Mouse (Mus musculus): ENCODE measurements around the gene Olfr874. TPM values are rescaled to one million over a fixed set of nuclear protein-coding genes. Genes with fewer than 3 reads are reported as not detected.
"Not testable (repeated sequence)": the region's sequence is repeated elsewhere in the genome, so short reads cannot be mapped to it uniquely, and the experiment has no call there.

Gene Olfr874
- not detected in 2 replicates for polyA plus RNA-seq (2015; fragmentation: Nextera tagmentation; extraction: Ambion mirVana)

DNA sequence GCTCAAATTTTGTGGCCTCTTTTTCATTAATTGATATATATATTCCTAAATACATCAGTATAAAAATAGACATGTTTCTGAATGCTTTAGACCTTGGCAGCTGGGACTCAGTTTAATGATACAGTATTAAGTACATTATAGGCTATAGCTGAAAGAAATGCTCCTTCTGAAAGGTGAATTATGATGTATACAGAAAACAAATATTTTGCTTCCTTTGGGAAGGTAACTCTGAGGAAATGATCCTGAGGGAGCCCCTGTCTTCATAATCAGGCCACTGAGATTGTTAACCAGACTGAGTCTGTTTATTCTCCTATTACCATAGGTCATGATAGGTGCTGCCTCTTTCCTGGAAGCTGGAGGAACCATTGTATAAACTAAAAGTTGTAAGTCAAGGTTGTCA is at the start of gene Olfr874:
Olfr874 (plus strand) TSS at position 301 of the 400 bp plus-strand sequence.
- H3K36me3 ChIP-seq = no peaks in the 10 kb centered on the region
- H3K27ac ChIP-seq = no peak within 1 kb of the TSS
- no peak within 1 kb of the TSS for H3K9ac ChIP-seq (replicated peaks)
- H3K9me3 ChIP-seq = no peaks in the 10 kb centered on the region
- no peak for ATAC-seq
- H3K27me3 ChIP-seq = no peaks in the 10 kb centered on the region
- H3K4me2 ChIP-seq (replicated peaks) = no peak within 1 kb of the TSS
- no peaks in the 10 kb centered on the region for H3K4me1 ChIP-seq (replicated peaks)
- no peak within 1 kb of the TSS for H3K4me3 ChIP-seq (replicated peaks)

- no peaks in the 10 kb centered on the region for H3K4me1 ChIP-seq (replicated peaks)
- no peak within 1 kb of the TSS for H3K9ac ChIP-seq (replicated peaks)
- H3K27ac ChIP-seq = no peak within 1 kb of the TSS
- H3K36me3 ChIP-seq = no peaks in the 10 kb centered on the region
- H3K9me3 ChIP-seq = no peaks in the 10 kb centered on the region
- no peak within 1 kb of the TSS for H3K4me3 ChIP-seq (replicated peaks)
- H3K4me2 ChIP-seq (replicated peaks) = no peak within 1 kb of the TSS
- 89% methylated on average over 1 of the region's 1 CpGs for WGBS
- H3K27me3 ChIP-seq = no peaks in the 10 kb centered on the region
- no peak for ATAC-seq
Observed at GRCm38 (mm10) chr9:37716150-37716549, 28.8 kb upstream of the Olfr874 start, which contains the start of gene Olfr160. TSS of gene Olfr160 (minus strand) at chr9:37716250.

- H3K36me3 ChIP-seq = no peaks in the 10 kb centered on the region
- no peaks in the 10 kb centered on the region for H3K4me1 ChIP-seq (replicated peaks)
- no peak for ATAC-seq
- no peaks in the 10 kb centered on the region for H3K27me3 ChIP-seq
- WGBS = 98% methylated on average over 1 of the region's 1 CpGs
- H3K9ac ChIP-seq (replicated peaks) = no peak overlapping the region
- no peak overlapping the region for H3K27ac ChIP-seq
- no peak overlapping the region for H3K4me2 ChIP-seq (replicated peaks)
- H3K9me3 ChIP-seq = no peaks in the 10 kb centered on the region
- H3K4me3 ChIP-seq (replicated peaks) = no peak overlapping the region
Observed at GRCm38 (mm10) chr9:37734310-37734709, 10.6 kb upstream of the Olfr874 start.

DNA sequence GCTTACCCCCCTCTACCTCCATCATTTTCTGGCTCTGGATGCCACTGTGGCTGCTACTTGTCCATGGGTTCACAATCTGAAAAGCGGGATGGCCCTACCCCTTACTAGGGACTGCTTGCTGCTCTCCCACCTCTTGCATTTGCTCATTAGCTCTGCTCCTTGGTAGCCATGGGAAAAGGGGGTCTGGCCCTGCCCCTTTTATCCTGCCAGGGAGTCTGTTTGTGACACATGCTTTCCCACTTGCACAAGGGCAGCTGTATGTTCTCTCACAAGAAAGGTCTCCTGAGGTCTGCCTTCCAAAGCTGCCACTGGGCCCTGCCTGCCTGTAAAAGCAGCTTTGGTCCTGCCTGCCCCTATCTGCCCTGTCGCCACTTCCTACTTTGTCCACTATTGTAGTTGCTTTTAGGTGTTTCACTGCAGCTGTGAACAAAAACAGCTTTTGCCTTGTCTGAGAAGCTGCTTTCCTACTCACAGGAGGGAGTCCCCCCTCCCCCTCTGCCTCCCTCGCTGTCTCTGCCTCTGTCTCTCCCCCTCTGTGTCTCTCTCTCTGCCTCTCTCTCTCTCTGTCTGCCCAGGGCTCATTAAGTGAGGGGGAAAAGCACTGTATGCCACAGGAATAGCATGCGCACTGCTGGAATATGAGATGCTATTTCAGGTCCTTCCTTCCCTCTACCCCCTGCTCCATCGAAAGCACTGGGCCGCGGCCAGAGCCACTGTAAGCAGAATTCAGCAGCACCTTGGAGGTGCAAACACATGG is 5.6 kb downstream of the Olfr874 start:
- peak overlapping the region; percentile 18; the same call in 1 of the 2 replicates for H3K4me2 ChIP-seq (replicated peaks)

DNA sequence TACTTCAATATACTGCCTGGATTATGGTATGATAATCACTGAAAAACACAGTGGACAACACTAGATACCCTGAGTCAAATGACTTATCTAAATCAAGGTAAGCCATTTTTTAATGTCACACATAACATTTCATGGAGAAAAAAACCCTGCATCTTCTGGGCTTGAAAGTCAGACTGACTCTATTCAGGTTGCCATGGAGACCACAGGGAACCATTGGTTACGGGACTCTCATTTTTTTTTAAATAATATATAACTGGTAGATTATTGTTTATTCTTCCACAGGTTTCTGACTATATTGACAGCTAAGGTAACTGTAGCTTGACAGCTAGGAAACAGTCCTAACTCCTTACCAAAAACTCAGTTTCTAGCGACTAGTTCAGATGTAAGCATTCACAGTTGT is 6.6 kb downstream of the Olfr874 start:
- no peak overlapping the region for H3K27ac ChIP-seq
- WGBS = 53% methylated on average over 2 of the region's 2 CpGs
- ATAC-seq = no peak
- no peaks in the 10 kb centered on the region for H3K27me3 ChIP-seq
- peaks cover 15% of the 10 kb centered on the region for H3K4me1 ChIP-seq (replicated peaks)
- no peak overlapping the region for H3K9ac ChIP-seq (replicated peaks)
- no peak overlapping the region for H3K4me3 ChIP-seq (replicated peaks)
- H3K36me3 ChIP-seq = no peaks in the 10 kb centered on the region
- no peaks in the 10 kb centered on the region for H3K9me3 ChIP-seq
- H3K4me2 ChIP-seq (replicated peaks) = no peak overlapping the region

More for the DNA sequence above, 5.6 kb downstream of the Olfr874 start:
- 24% methylated on average over 7 of the region's 7 CpGs for WGBS
- H3K27me3 ChIP-seq = no peaks in the 10 kb centered on the region
- H3K27ac ChIP-seq = peak overlapping the region; percentile 45
- no peak overlapping the region for H3K4me3 ChIP-seq (replicated peaks)
- no peaks in the 10 kb centered on the region for H3K9me3 ChIP-seq
- ATAC-seq = peak; percentile 84
- H3K9ac ChIP-seq (replicated peaks) = no peak overlapping the region
- no peaks in the 10 kb centered on the region for H3K36me3 ChIP-seq
- peaks cover 15% of the 10 kb centered on the region for H3K4me1 ChIP-seq (replicated peaks)

GRCm38 (mm10) chr9:37752006-37752405 is 7.1 kb downstream of the Olfr874 start:
- Histone ChIP-seq H3K9ac (replicated peaks) (no peak overlapping the region), H3K27me3 (no peaks in the 10 kb centered on the region), H3K36me3 (no peaks in the 10 kb centered on the region), H3K27ac (no peak overlapping the region), H3K9me3 (no peaks in the 10 kb centered on the region), H3K4me1 (replicated peaks) (peaks cover 15% of the 10 kb centered on the region), H3K4me2 (replicated peaks) (no peak overlapping the region), H3K4me3 (replicated peaks) (no peak overlapping the region)
- WGBS = 69% methylated on average over 4 of the region's 4 CpGs
- ATAC-seq = no peak

DNA sequence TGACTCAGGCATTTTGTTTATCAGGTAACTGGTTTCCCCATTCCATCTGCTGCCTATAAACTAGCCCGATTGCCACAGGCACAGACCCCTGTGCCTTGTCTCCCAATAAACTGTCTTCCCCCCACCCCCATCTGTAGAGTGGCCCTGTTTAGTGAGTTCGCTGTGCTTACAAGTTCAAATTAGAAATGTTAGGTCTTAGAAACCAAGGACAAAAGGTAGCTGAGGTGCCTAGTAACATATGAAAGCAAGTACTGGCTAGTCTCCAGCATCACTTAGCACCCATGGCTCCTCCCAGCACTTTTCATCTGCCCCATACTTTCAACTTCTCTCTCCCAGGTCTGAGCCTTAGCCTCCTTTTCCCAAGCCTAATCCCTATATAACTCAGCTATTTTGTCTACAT is 16.8 kb downstream of the Olfr874 start:
- 77% methylated on average over 2 of the region's 2 CpGs for WGBS
- H3K9me3 ChIP-seq = no peaks in the 10 kb centered on the region
- H3K4me1 ChIP-seq (replicated peaks) = no peaks in the 10 kb centered on the region
- no peaks in the 10 kb centered on the region for H3K27me3 ChIP-seq
- no peak overlapping the region for H3K4me2 ChIP-seq (replicated peaks)
- H3K4me3 ChIP-seq (replicated peaks) = no peak overlapping the region
- no peak overlapping the region for H3K27ac ChIP-seq
- H3K9ac ChIP-seq (replicated peaks) = no peak overlapping the region
- no peak for ATAC-seq
- no peaks in the 10 kb centered on the region for H3K36me3 ChIP-seq

GRCm38 (mm10) chr9:37762541-37762940 is 17.6 kb downstream of the Olfr874 start:
- no peak for ATAC-seq
- no peak overlapping the region for H3K9ac ChIP-seq (replicated peaks)
- 59% methylated on average over 2 of the region's 2 CpGs for WGBS

DNA sequence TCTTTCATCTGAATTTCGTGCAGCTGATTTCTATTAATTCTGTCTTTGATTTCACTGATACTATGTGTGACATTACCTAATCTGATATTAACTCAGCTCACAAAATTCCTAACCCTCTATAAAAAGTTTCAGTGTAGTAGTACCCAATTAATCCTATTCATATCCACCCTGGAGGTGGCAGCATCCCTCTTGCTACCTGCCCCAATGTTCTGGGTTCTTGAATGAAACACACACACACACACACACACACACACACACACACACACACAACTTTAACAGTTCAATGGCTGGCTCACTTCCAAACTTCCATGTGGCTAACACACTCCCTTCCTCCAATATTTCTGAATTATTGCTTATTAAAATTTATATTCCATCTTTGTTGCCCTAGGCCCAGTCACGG is 25.8 kb downstream of the Olfr874 start:
- 73% methylated on average over 2 of the region's 2 CpGs for WGBS
- Histone ChIP-seq H3K27me3 (no peaks in the 10 kb centered on the region), H3K9me3 (no peaks in the 10 kb centered on the region), H3K36me3 (no peaks in the 10 kb centered on the region), H3K4me1 (replicated peaks) (no peaks in the 10 kb centered on the region), H3K9ac (replicated peaks) (no peak overlapping the region), H3K27ac (no peak overlapping the region), H3K4me2 (replicated peaks) (no peak overlapping the region), H3K4me3 (replicated peaks) (no peak overlapping the region)
- no peak for ATAC-seq

More at GRCm38 (mm10) chr9:37762541-37762940, 17.6 kb downstream of the Olfr874 start:
- Histone ChIP-seq H3K4me1 (replicated peaks) (no peaks in the 10 kb centered on the region), H3K4me3 (replicated peaks) (no peak overlapping the region), H3K4me2 (replicated peaks) (no peak overlapping the region), H3K9me3 (no peaks in the 10 kb centered on the region), H3K27ac (no peak overlapping the region), H3K27me3 (no peaks in the 10 kb centered on the region), H3K36me3 (no peaks in the 10 kb centered on the region)

DNA sequence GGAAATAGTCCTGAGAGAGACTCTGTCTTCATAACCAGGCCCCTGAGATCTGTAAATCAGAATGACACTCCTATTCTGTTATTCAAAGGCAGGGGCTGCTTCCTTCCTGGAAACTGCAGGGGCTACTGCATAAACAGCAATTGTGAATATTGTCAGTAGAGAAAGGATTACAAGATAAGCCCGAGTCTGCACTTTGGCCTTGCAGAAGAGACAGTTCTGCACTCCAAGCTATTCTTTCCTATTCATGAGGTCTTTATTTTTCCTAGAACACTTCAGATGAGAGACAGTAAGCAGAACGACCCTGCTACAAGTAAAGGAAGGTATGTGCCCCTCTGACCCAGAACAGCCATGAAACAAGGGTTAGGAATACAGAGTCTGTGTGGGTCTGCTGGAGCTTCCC is 26.9 kb downstream of the Olfr874 start, which contains the start of gene Olfr875:
Olfr875 (plus strand) TSS at position 99 of the 400 bp plus-strand sequence.
- Histone ChIP-seq H3K36me3 (no peaks in the 10 kb centered on the region), H3K4me1 (replicated peaks) (no peaks in the 10 kb centered on the region), H3K27me3 (no peaks in the 10 kb centered on the region), H3K9ac (replicated peaks) (no peak within 1 kb of the TSS), H3K4me2 (replicated peaks) (no peak within 1 kb of the TSS), H3K9me3 (no peaks in the 10 kb centered on the region), H3K4me3 (replicated peaks) (no peak within 1 kb of the TSS), H3K27ac (no peak within 1 kb of the TSS)
- ATAC-seq = no peak
- WGBS = 24% methylated on average over 2 of the region's 2 CpGs

GRCm38 (mm10) chr9:37782766-37783260 is 37.9 kb downstream of the Olfr874 start:
- Histone ChIP-seq H3K4me2 (replicated peaks) (peak overlapping the region; percentile 57), H3K4me1 (replicated peaks) (peaks cover 10% of the 10 kb centered on the region), H3K27ac (peak overlapping the region; percentile 76), H3K27me3 (no peaks in the 10 kb centered on the region), H3K4me3 (replicated peaks) (peak overlapping the region; percentile 30), H3K9me3 (no peaks in the 10 kb centered on the region), H3K9ac (replicated peaks) (peak overlapping the region; percentile 49), H3K36me3 (no peaks in the 10 kb centered on the region)
- 0% methylated on average over 7 of the region's 7 CpGs for WGBS
- ATAC-seq = peak; percentile 96

DNA sequence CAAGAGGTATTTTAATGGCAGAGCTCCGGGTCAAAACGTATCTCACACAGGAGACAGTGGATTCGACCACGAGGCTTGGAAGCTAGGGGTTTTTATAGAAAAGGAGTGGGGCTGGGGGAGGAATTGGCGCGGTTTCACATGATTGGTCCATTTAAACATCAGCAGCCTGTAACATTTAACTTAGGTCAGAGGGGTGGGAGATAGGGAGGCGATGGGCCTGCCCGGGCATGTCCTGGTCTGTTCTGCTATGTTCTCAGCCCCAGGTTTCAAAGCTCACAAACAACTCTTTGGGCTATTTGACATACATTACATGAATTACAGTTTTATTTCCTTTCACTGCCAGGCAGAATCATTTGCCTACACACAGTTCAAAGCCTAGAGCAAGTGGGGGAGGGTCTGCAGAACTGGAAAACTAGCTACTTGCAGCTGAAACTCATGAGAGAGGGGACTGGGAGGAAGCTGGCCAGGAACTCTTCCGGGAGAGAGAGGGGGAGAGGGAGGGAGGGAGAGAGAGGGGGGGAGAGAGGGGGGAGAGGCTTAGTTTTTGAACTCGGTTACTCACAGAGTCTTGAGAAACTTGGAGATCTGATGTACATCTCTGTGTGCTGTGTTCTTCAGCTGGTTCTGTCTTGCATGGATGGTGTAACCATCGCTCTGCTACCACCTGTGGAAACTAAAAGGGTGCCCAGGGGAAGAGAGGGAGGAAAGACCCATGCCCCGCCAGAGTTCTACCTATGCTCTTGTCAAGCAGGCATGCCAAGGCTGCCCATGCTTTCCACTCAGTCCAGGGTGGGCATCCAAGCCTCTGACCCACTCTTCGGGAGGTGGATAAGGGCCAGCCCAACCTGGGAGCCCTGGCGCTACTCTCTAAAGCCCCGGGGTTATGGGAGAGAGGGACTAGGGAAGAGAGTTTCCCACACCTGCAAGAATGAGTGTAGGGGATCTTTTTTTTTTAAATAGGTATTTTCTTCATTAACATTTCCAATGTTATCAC is 38.8 kb downstream of the Olfr874 start:
- H3K9me3 ChIP-seq; H3K27ac ChIP-seq; H3K36me3 ChIP-seq; H3K27me3 ChIP-seq; H3K9ac ChIP-seq (replicated peaks): not testable (repeated sequence)
- 51% methylated on average over 11 of the region's 15 CpGs for WGBS
- peak; percentile 66 for ATAC-seq
- H3K4me2 ChIP-seq (replicated peaks) = peak overlapping the region; percentile 57
- H3K4me1 ChIP-seq (replicated peaks) = peaks cover 10% of the 10 kb centered on the region
- H3K4me3 ChIP-seq (replicated peaks) = peak overlapping the region; percentile 30; the same call in 1 of the 2 replicates

Measured in midbrain, embryonic 13.5 days (tissue).